Mouse (Mus musculus) spleen, adult 2 months (tissue): ENCODE data around the gene Polr2i.

Experiments used
- CTCF ChIP-seq: fragments of 200-500 bp; IDR thresholded peaks from 2 replicates; pipeline ENCODE4 v1.5.1; 2011; ENCODE audit warnings: mild to moderate bottlenecking, inconsistent platforms; ENCODE audit not compliant: insufficient read depth, insufficient read length, insufficient replicate concordance; ENCODE audit errors: extremely low read depth
- POLR2A ChIP-seq: fragments of 200-500 bp; IDR thresholded peaks from 2 replicates; pipeline ENCODE4 v1.6.1; 2011; ENCODE audit warnings: low read depth, low read length, inconsistent platforms

- TF ChIP-seq CTCF (no peak), POLR2A (no peak)
These were observed 31.5 kb upstream of the Polr2i start for GRCm38 (mm10) chr7:30200200-30200599.
